Mouse (Mus musculus): Measurements from ENCODE around the gene Slc25a25. TPM values are rescaled to one million over a fixed set of nuclear protein-coding genes. Genes with fewer than 3 reads are reported as not detected.

Slc25a25 gene
- polyA plus RNA-seq, 1 experiment from 2014 or later = 12.2 TPM

DNA sequence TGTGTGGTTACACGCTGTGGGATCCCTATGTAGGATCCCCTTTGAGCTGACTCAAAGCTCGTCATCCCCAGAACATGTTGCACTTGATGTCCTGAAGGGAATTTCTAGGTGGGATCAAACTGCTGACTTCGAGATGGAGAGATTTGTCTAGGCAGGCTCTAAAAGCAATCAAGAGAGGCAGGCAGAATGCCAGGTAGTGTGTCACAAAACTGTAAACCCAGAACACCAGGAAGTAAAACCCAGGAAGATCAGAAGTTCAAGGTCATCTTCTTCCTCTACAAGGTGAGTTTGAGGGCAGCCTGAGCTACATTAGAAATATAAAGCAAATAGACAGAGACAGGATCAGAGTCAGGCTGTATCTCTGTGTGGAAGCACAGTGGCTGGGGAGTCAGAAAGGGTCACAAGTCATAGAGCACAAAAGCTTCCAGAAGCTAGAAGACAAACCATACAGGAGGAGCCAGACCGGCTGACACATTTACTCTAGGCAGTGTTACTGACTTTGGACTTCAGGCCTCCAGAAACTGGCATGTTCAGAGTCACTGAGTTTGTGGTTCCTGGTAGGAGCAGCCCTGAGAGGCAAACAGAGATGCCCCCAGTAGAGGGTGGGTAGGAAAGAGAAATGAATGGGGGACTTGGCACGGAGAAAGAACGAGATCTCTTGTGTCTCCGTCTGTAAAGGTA, 44.0 kb downstream of the Slc25a25 start:
- ATAC-seq (replicated peaks; ENCODE audit: extremely low read depth, insufficient read depth, low FRiP score) = no peak
- Histone ChIP-seq H3K4me3 (ENCODE audit: low read length) (no peak overlapping the region), H3K27me3 (ENCODE audit: control insufficient read depth, insufficient read depth, low read length) (no peaks in the 10 kb centered on the region), H3K9me3 (replicated peaks; ENCODE audit: control insufficient read depth, low read length) (no peaks in the 10 kb centered on the region), H3K27ac (ENCODE audit: low read length) (no peak overlapping the region), H3K4me2 (ENCODE audit: low read depth, low read length) (no peak overlapping the region), H3K4me1 (ENCODE audit: control insufficient read depth, insufficient read depth, low read length) (no peaks in the 10 kb centered on the region), H3K9ac (ENCODE audit: low read length) (no peak overlapping the region), H3K36me3 (ENCODE audit: control insufficient read depth, insufficient read depth) (peaks cover 2% of the 10 kb centered on the region; the same call in 1 of the 2 replicates)
- WGBS = 84% methylated on average over 7 of the region's 7 CpGs

DNA sequence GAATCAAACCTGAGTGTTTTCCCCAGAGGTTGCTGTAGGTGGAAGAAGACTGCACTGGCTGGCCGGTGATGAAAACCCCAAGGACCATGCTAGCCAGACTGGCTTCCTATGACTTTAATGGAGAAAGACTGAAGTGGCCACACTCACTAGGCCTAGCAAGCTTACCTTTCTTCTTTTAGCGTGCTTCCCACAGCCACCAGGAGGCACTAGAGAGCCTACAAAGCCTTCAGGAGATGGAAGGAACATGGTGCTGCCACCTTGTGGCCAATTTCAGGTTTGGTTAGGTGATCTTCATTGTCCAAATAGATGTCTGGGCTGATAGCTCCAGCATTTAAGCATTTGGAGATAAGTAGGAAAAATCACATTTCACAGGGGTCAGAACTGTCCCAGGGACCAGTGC, 46.6 kb downstream of the Slc25a25 start:
- ATAC-seq (replicated peaks; ENCODE audit: extremely low read depth, insufficient read depth, low FRiP score) = no peak
- no peak overlapping the region for H3K27ac ChIP-seq (ENCODE audit: low read length)
- no peaks in the 10 kb centered on the region for H3K4me1 ChIP-seq (ENCODE audit: control insufficient read depth, insufficient read depth, low read length)
- WGBS = 9% methylated on average over 2 of the region's 2 CpGs
- no peak overlapping the region for H3K9ac ChIP-seq (ENCODE audit: low read length)
- no peak overlapping the region for H3K4me2 ChIP-seq (ENCODE audit: low read depth, low read length)
- peaks cover 16% of the 10 kb centered on the region for H3K36me3 ChIP-seq (ENCODE audit: control insufficient read depth, insufficient read depth)
- no peaks in the 10 kb centered on the region for H3K9me3 ChIP-seq (replicated peaks; ENCODE audit: control insufficient read depth, low read length)
- H3K27me3 ChIP-seq (ENCODE audit: control insufficient read depth, insufficient read depth, low read length) = no peaks in the 10 kb centered on the region
- no peak overlapping the region for H3K4me3 ChIP-seq (ENCODE audit: low read length)

DNA sequence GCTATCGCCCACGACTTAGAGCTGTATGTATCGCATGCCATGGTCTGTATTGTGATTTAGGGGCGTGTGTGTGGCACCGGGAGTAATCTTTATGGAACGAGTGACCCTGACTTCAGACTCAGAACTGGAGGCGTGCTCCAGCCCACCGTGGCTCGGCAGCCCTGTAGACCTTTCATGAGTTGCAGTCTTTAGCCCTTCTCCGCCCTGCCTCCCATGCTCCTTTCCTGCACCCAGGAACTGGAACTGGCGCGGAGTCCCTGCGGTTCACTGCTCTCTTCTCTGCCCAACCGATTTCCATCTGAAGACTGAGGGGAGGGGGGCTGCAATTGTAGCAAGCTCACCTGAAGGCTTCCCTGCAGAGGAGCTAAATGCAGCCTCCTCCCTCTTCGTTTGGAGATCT, 54.5 kb downstream of the Slc25a25 start:
- no peaks in the 10 kb centered on the region for H3K27me3 ChIP-seq (ENCODE audit: control insufficient read depth, insufficient read depth, low read length)
- peak overlapping the region; percentile 91 for H3K4me2 ChIP-seq (ENCODE audit: low read depth, low read length)
- H3K27ac ChIP-seq (ENCODE audit: low read length) = peak overlapping the region; percentile 90
- H3K4me3 ChIP-seq (ENCODE audit: low read length) = peak overlapping the region; percentile 87
- ATAC-seq (replicated peaks; ENCODE audit: extremely low read depth, insufficient read depth, low FRiP score) = no peak
- H3K4me1 ChIP-seq (ENCODE audit: control insufficient read depth, insufficient read depth, low read length) = peaks cover 14% of the 10 kb centered on the region
- H3K9me3 ChIP-seq (replicated peaks; ENCODE audit: control insufficient read depth, low read length) = no peaks in the 10 kb centered on the region
- peak overlapping the region; percentile 91 for H3K9ac ChIP-seq (ENCODE audit: low read length)
- H3K36me3 ChIP-seq (ENCODE audit: control insufficient read depth, insufficient read depth) = peaks cover 10% of the 10 kb centered on the region
- WGBS = 0% methylated on average over 15 of the region's 15 CpGs

DNA sequence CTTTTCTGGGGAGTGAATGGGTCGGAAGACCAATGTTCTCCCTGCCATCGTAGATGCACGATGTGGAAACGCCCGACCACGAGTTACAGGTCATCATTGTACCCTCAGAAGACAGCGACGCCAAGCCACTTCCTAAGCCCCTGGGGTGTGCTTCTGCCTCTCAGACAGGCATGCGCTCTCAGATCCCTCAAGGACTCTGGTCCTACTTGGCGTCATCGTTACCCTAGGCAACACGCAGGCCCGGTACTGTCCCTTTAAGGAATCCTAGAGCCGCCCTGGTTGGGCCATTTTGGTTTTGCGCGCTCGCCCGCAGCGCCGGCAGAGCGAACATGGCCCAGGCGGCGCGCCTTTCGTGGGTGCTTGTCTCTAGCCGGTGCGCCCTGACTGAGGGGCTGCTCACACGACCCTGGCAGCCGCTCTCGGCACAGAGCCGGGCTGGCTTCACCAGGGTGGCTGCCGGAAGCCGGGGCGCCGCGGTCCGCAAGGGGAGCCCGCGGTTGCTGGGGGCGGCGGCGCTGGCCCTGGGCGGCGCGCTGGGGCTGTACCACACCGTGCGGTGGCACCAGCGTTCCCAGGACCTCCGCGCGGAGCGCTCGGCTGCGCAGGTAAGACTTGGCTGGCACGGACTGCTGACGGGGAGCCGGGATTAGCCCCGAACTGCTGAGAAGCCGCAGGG, 55.2 kb downstream of the Slc25a25 start:
- H3K9ac ChIP-seq (ENCODE audit: low read length) = peak overlapping the region; percentile 91
- peaks cover 6% of the 10 kb centered on the region for H3K36me3 ChIP-seq (ENCODE audit: control insufficient read depth, insufficient read depth)
- peak overlapping the region; percentile 90 for H3K27ac ChIP-seq (ENCODE audit: low read length)
- WGBS = under 1% methylated on average over 59 of the region's 59 CpGs
- H3K4me3 ChIP-seq (ENCODE audit: low read length) = peak overlapping the region; percentile 87
- H3K9me3 ChIP-seq (replicated peaks; ENCODE audit: control insufficient read depth, low read length) = no peaks in the 10 kb centered on the region
- H3K27me3 ChIP-seq (ENCODE audit: control insufficient read depth, insufficient read depth, low read length) = no peaks in the 10 kb centered on the region
- H3K4me2 ChIP-seq (ENCODE audit: low read depth, low read length) = peak overlapping the region; percentile 91
- ATAC-seq (replicated peaks; ENCODE audit: extremely low read depth, insufficient read depth, low FRiP score) = peak; percentile 93
- H3K4me1 ChIP-seq (ENCODE audit: control insufficient read depth, insufficient read depth, low read length) = peaks cover 14% of the 10 kb centered on the region

DNA sequence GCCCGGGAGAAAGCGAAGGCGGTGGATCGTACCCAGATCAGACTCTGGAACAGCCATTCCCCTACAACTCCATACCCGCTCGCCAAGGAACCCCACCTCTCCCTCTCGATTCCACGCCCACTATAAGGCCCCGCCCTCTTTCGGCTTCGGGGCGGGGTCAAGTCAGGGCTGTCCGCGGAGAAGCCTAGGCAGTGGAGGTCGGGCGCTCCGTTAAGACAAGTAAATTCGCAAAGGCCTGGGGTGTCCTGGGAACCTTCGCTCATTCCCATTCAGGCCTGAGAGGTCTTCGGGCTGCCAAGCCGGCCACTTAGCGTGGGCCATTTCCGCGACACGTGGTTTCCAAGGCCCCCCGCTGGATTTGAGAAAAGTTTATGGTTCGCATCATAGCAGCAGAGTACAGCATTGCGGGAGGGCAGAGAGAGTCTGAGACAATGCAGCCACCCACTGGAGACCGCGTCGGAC, 55.7 kb downstream of the Slc25a25 start, which contains the start of gene Ptges2:
Gene Ptges2, plus strand, starts transcription at position 413 of the 462 bp plus-strand sequence.
- Histone ChIP-seq H3K9me3 (replicated peaks; ENCODE audit: control insufficient read depth, low read length) (no peaks in the 10 kb centered on the region), H3K4me1 (ENCODE audit: control insufficient read depth, insufficient read depth, low read length) (peaks cover 14% of the 10 kb centered on the region), H3K9ac (ENCODE audit: low read length) (peak within 1 kb of the TSS; percentile 91), H3K4me3 (ENCODE audit: low read length) (peak within 1 kb of the TSS; percentile 87), H3K27me3 (ENCODE audit: control insufficient read depth, insufficient read depth, low read length) (no peaks in the 10 kb centered on the region), H3K36me3 (ENCODE audit: control insufficient read depth, insufficient read depth) (peaks cover under 1% of the 10 kb centered on the region; the same call in 1 of the 2 replicates), H3K27ac (ENCODE audit: low read length) (peak within 1 kb of the TSS; percentile 90), H3K4me2 (ENCODE audit: low read depth, low read length) (peak within 1 kb of the TSS; percentile 91)
- WGBS = under 1% methylated on average over 31 of the region's 31 CpGs
- ATAC-seq (replicated peaks; ENCODE audit: extremely low read depth, insufficient read depth, low FRiP score) = peak; percentile 89

DNA sequence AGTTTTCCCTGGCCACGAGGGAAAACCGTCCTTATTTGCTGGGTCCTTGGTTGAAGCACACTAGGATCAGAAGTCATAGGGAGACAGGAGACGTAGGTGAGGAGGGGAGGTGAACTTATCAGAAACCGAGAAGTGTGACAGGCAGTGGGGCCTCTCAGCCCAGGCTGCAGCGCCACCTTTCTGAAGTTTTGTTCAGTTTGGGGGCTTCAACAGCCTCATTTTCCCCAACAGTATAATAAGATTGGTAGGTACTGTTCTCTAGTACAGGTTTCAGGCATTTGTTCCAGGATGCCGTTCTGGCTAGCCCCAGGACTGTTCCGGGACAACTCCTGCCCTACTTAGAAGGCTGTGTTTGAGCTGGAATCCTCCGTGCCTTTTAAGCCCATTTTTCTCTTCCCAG, 56.3 kb downstream of the Slc25a25 start:
- Histone ChIP-seq H3K36me3 (ENCODE audit: control insufficient read depth, insufficient read depth) (no peaks in the 10 kb centered on the region), H3K4me1 (ENCODE audit: control insufficient read depth, insufficient read depth, low read length) (peaks cover 14% of the 10 kb centered on the region), H3K4me3 (ENCODE audit: low read length) (peak overlapping the region; percentile 87), H3K9me3 (replicated peaks; ENCODE audit: control insufficient read depth, low read length) (no peaks in the 10 kb centered on the region), H3K27me3 (ENCODE audit: control insufficient read depth, insufficient read depth, low read length) (no peaks in the 10 kb centered on the region), H3K9ac (ENCODE audit: low read length) (peak overlapping the region; percentile 91), H3K4me2 (ENCODE audit: low read depth, low read length) (peak overlapping the region; percentile 91), H3K27ac (ENCODE audit: low read length) (peak overlapping the region; percentile 90)
- no peak for ATAC-seq (replicated peaks; ENCODE audit: extremely low read depth, insufficient read depth, low FRiP score)
- 5% methylated on average over 8 of the region's 8 CpGs for WGBS

DNA sequence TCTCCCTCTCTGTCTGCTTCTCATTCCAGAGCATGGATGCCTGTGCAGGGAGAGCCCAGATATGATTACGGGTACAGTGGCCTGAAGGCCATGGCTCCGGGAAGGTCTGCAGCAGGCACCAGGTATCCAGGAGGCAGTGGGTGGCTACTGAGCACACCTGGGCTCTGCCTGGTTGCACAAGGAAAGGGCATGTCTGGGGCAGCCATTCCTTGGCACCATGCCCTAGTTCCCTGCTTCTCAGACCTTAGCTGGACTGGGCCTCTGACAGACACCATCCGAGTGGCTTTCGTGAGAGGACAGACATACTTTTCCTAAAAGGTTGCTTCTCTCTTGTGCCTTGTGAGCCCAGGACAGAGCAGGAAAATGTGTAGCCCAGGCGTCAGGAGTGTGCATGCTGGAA, 59.2 kb downstream of the Slc25a25 start:
- no peaks in the 10 kb centered on the region for H3K36me3 ChIP-seq (ENCODE audit: control insufficient read depth, insufficient read depth)
- peaks cover 5% of the 10 kb centered on the region for H3K4me1 ChIP-seq (ENCODE audit: control insufficient read depth, insufficient read depth, low read length)
- ATAC-seq (replicated peaks; ENCODE audit: extremely low read depth, insufficient read depth, low FRiP score) = no peak
- H3K9me3 ChIP-seq (replicated peaks; ENCODE audit: control insufficient read depth, low read length) = no peaks in the 10 kb centered on the region
- H3K27me3 ChIP-seq (ENCODE audit: control insufficient read depth, insufficient read depth, low read length) = 0 out of 2 replicates have a peak, but pooled peaks cover 1% of the 10 kb centered on the region
- 54% methylated on average over 5 of the region's 5 CpGs for WGBS
- no peak overlapping the region for H3K4me3 ChIP-seq (ENCODE audit: low read length)
- H3K27ac ChIP-seq (ENCODE audit: low read length) = no peak overlapping the region
- H3K9ac ChIP-seq (ENCODE audit: low read length) = no peak overlapping the region
- H3K4me2 ChIP-seq (ENCODE audit: low read depth, low read length) = no peak overlapping the region

DNA sequence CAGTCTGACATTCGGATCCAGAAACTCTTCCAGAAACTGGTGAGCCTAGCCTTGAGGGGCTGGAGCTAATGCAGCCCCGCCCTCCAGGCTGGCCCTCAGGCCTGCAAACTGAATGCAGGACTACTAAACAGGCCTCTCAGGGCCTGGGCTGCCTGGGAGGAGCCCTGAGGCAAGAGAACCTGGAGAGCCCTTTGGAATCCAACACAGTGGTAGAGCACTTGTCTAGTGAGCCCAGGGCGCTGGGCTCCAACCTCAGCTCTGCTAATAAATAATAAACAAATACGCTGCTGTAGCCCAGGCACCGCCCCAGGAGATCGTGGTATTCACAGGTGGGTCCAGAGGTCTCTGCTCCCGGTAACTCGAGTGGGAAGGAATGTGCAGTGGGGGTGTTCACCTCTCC, 60.4 kb downstream of the Slc25a25 start:
- H3K9ac ChIP-seq (ENCODE audit: low read length) = no peak overlapping the region
- H3K4me1 ChIP-seq (ENCODE audit: control insufficient read depth, insufficient read depth, low read length) = 0 out of 2 replicates have a peak, but pooled peaks cover 3% of the 10 kb centered on the region
- no peak overlapping the region for H3K27ac ChIP-seq (ENCODE audit: low read length)
- no peaks in the 10 kb centered on the region for H3K9me3 ChIP-seq (replicated peaks; ENCODE audit: control insufficient read depth, low read length)
- WGBS = 68% methylated on average over 8 of the region's 8 CpGs
- H3K4me3 ChIP-seq (ENCODE audit: low read length) = no peak overlapping the region
- no peak overlapping the region for H3K4me2 ChIP-seq (ENCODE audit: low read depth, low read length)
- H3K27me3 ChIP-seq (ENCODE audit: control insufficient read depth, insufficient read depth, low read length) = 0 out of 2 replicates have a peak, but pooled peaks cover 3% of the 10 kb centered on the region
- no peaks in the 10 kb centered on the region for H3K36me3 ChIP-seq (ENCODE audit: control insufficient read depth, insufficient read depth)
- ATAC-seq (replicated peaks; ENCODE audit: extremely low read depth, insufficient read depth, low FRiP score) = no peak

DNA sequence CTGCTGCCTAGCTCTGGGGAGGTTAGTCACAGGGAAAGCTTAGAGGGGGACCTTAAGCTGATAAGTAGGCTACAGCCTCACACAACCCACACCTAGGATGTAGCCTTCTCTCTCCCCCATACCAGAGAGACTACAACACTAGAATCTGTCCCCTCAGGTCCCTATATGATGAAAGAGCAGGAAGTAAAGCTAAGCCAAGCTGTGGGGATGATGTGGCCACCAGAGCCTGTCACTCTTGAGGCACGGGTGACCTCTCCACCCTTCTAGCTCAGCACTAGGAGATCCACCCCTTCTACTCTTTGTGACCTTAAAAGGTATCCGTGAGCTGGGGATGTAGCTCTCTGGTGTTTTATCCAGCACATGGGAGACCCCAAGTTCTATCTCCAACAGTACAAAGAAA, 62.1 kb downstream of the Slc25a25 start:
- no peak for ATAC-seq (replicated peaks; ENCODE audit: extremely low read depth, insufficient read depth, low FRiP score)
- H3K9ac ChIP-seq (ENCODE audit: low read length) = no peak overlapping the region
- H3K9me3 ChIP-seq (replicated peaks; ENCODE audit: control insufficient read depth, low read length) = no peaks in the 10 kb centered on the region
- H3K27ac ChIP-seq (ENCODE audit: low read length) = no peak overlapping the region
- H3K4me3 ChIP-seq (ENCODE audit: low read length) = no peak overlapping the region
- H3K4me1 ChIP-seq (ENCODE audit: control insufficient read depth, insufficient read depth, low read length) = 0 out of 2 replicates have a peak, but pooled peaks cover 3% of the 10 kb centered on the region
- 65% methylated on average over 2 of the region's 2 CpGs for WGBS
- 0 out of 2 replicates have a peak, but pooled peaks cover 3% of the 10 kb centered on the region for H3K27me3 ChIP-seq (ENCODE audit: control insufficient read depth, insufficient read depth, low read length)
- no peaks in the 10 kb centered on the region for H3K36me3 ChIP-seq (ENCODE audit: control insufficient read depth, insufficient read depth)
- no peak overlapping the region for H3K4me2 ChIP-seq (ENCODE audit: low read depth, low read length)
